Mouse (Mus musculus): ENCODE data around the gene Babam2.

- no peak for TF ChIP-seq CTCF (IDR thresholded peaks at IDR 0.05; ENCODE audit: extremely low read depth, insufficient read length, insufficient replicate concordance, low read depth, low read length)
- TF ChIP-seq POLR2A (IDR thresholded peaks at IDR 0.05; ENCODE audit: low read depth, low read length): no peak
These were observed 355.0 kb downstream of the Babam2 start for GRCm38 (mm10) chr5:32052467-32052866.

Measured in small intestine, adult 2 months (tissue).